Mouse (Mus musculus): ENCODE results near the gene Wdr25.
A peak's percentile ranks its signal among the peaks of the same experiment; 100 is the strongest.

- TF ChIP-seq CTCF (IDR thresholded peaks at IDR 0.05; ENCODE audit: borderline replicate concordance, control insufficient read depth, extremely low read depth, insufficient read depth, low read length, poor library complexity): peak; percentile 40; the same call in 1 of the 2 replicates
- peak; percentile 57; the same call in 1 of the 2 replicates for TF ChIP-seq POLR2A (IDR thresholded peaks at IDR 0.05; ENCODE audit: control insufficient read depth, extremely low read depth, insufficient read depth, low read length, poor library complexity)
These were observed 442 bp downstream of the Wdr25 start, which contains the start of gene Wars for GRCm38 (mm10) chr12:108893715-108894431.

Data from thymus, adult 2 months (tissue).